Mouse (Mus musculus) heart, adult 9 months (tissue): ENCODE measurements around the gene Fads1.

Experiments used
- DNase-seq, 2 experiments: peaks; one replicate each; pipeline ENCODE4 v3.0.0; 2022; ENCODE audit warnings: low spot score in 2 of 2

Fads1 gene

DNA sequence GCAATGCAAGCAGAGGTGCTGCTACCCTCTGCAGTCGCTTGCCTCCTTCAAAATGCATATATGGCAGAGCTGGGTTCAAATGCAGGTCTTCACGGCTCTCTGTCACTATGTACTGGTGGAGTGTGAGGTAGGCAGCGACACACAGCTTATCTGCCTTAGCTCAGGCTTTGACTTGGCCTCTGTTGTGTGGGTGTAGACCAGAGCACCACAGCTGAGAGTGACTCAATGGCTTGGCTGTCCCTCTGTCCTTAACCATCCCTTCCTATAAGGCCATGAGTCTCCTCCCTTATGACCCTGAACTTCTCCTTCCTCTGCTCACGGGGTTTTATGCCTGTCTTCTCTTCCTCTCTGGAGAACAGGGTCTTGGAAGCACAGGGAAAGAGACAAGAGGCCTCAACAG, 28.2 kb downstream of the Fads1 start:
- no peak for DNase-seq

DNA sequence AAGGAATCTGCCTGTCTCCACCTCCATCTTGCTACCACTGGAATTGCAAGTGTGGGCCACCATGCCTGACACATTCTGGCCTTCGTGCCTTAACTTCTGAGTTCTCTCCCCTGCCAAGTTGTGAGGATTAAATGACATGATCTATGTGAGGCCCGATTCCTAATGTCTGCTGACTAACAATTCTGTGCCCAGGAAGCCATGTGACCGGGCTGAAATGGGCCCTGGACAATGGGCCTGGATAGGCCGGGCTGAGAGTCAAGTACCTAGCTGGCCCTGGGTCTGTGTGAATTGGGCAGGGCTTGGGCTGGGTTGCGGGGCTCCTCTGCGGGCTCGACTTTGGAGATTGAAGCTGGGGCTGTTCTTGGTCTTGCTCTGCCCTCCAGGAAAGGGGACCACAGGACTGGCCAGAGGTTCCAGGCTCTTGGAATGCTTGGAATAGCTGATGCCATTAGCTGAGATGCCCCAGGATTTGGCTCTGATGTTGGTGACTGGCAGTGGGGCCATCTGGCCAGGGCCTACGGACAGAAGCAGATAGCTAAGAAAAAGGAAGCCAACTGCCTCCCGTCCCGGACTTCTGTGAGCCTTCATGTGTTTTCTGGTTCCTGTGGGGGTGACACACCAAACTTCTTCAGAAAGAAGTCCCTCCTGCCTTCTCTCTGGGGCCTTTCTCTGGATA, 31.2 kb downstream of the Fads1 start:
- peak; percentile 53 to 64 for DNase-seq

DNA sequence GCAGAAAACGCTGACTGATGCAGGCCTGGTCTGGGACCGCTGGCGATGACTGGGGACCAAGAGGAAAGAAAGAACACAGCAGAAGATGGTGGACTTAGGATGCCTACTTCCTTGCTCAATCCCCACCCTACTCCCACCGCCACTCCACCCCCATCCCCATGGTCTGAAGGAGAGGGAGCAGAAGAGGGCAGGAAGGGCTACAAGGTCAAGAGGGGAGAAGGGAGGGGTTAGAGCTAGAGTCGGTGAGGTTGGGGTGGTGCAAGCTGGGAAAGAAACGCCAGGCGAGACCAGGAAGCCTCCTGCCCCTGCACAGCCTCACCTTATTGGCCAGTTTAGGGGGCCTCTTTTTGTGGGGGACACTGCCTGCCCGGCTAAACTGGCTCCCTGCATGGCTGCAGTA, 33.4 kb downstream of the Fads1 start:
- no peak for DNase-seq

DNA sequence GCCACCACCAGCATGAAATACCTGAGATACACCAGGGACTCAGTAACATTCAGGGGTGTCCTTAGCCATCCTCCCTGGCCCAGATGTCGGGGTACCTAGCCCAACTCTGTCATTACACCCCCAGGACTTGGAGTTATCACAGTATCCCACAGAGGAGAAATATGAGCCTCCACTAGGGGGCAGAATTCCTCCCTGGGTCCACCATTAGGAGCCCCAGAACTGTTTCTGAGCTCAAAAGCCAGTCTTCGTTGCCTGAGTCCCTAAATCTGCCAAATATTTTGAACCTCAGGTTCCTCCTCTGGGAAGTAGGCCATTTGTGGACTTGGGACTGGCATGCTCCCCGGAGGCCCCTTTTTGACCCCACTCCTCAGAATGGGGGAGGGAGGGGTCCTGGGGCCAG, 36.4 kb downstream of the Fads1 start:
- DNase-seq: peak in 1 of 2 experiments; percentile 20

DNA sequence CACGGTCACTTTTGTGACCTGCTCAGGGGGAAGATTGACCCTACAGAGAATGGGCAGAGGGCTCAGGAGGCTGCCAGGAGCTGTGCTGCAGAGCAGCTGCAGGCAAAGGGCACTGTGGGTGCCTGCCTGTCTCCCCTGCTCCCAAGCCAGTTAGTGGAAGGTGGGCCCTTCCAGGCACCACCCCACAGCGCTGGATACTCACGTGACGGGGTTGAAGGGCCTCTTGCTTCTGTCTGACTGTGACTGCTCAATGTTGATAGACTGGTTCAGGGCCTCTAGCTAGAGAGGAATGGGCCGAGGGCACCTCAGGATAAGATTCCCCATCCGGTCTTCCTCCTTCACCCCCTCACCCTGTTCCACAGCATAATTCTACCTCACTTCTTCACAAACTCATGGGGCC, 36.9 kb downstream of the Fads1 start:
- DNase-seq: no peak

DNA sequence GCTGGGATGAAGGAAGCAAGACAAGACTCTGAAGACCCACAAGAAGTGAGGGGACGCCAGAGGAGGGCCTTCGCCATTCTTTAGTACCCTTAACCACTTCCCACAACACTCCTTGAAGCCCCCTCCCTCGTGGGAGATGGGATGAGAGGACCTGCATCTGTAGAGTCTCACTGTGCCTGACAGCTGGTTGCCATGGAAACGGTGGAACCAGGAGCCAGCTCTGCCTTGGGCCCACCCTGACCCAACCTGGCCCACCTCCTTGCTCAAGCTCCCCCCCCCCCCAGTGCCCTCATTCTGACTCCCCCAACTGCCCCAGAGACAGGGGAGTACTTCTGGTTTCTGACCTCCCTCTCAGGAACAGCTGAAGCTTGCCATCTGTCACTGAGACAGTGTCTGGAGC, 38.9 kb downstream of the Fads1 start:
- DNase-seq: no peak

DNA sequence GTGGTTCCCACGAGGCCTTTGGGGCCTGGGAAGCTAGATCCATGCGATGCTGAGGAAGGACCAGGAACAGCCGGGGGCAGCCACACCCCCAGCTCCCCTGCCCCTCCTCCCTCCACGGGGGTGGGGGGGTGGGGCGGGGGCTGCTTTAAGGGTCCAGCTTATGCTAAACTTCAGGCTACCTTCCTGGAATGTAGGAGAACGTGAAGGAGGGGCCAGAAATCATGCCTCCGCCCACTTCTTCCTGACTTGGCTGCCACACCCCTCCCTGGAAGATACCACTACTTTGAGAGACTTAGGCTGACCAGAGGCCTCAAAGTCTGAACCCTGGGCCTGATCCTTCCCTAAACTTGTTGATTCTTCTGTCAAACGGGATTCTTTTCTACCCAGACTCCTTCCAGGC, 40.0 kb downstream of the Fads1 start:
- DNase-seq: no peak

DNA sequence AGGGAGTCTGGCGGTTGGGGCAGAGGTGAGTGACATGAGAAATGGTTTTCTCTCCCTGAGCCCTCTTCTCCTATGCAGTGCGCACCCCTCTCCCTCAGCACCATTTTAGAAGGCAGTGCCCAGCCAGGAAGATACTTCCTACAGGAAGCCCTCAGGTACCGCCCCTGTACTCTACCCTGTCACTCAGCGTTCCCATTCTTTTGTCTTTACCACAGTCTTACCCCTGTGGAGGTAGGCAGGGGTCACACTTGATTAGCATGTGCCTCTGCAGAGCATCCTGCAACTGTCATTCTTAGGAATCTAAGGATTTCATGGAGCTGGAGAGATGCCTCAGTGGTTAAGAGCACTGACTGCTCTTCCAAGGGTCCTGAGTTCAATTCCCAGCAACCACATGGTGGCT, 40.9 kb downstream of the Fads1 start:
- DNase-seq: no peak

DNA sequence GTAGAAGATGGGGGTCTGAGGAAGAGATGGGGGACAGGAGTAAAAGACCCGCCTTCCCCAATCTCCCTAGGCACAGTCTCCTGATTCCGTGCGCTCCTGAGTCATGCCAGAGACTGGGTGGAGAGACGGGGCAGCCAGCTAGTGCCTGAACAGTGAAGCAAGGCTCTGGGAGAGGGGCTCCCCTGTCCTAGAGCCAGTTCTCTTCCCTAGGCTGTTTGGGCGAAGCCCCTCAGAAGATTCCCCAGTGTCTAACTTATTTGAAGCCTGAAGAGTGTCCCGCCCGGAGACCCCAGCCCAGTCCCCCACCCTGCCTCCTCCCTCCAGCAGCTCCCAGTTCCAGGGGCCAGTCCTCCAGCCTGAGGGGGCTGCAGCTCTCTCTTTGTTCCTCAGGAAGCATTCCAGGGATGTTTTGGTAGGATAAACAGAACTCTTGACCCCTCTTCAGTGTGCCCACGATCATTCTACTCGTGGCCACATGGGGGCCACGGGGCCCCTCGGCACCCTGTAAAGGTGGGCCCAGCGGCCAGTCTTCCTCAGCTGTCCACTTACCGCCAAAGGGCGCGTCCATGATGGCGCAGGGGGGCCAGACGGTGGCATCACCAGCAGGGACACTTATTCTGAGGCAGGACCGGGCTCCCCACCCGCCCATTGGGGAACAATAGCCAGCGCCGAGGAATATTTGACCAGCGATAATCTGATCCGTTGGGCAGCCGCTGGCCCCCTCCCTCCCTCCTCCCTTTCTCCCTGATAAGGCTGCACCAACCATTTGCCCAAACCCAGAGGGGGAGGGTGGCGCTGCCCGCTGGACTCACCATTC, 42.2 kb downstream of the Fads1 start:
- no peak for DNase-seq

DNA sequence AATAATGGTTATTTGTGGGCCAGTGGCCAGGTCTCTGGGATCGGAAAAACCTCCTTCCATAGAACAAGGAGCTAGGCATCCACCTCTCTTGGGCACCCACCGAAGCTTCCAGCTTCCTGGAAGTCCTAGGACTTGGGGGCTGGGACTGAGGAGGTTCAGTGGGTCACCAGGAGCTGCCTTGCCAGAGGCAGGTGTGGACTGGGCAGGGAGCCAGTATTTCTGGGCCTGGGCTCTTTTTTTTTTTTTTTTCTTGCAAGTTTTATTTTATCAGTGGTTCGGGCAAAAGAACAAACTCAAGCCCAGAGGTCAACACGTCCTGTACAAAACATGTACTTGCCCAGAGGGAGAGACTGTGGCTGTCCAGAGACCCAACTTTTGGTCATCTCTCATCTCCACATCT, 43.1 kb downstream of the Fads1 start:
- no peak for DNase-seq

DNA sequence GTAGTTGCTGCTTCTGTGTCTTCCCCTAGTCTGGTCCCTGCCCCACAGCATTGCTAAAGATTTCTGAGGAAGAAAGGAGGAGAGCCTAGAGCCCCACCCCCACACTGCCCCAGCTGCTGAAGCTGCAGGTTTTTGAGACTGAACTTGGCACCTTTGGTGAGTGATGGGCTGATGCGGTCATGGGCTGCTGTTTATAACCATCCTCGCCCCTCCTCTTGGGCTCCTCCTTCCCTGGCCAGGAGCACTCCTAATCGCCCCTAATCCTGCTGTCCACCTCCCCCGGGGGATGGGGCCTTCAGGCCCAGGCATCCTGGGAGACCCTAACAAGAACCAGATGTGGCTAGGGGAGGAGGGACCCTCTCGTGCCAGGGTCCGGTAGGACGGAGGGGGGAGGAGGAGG, 48.3 kb downstream of the Fads1 start:
- DNase-seq: no peak

DNA sequence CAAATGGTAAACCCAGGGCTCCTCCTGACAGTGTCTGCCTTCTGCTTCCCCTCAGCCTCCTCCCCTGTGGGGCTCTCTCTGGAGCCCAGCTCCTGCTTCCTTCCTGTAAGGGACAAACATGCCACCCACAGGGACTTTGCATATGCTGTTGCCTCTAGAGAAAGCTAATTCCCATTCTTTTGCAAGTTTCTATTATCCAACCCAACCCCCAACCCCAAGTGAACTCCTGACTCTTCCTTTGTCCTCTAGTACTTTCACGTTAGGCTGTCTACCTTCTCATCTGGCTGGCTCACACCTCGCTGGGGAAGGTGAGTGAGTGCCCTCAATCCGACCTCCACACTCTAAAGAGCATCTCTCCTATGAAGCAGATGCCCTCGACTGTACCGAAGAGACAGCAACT, 49.2 kb downstream of the Fads1 start:
- no peak for DNase-seq

DNA sequence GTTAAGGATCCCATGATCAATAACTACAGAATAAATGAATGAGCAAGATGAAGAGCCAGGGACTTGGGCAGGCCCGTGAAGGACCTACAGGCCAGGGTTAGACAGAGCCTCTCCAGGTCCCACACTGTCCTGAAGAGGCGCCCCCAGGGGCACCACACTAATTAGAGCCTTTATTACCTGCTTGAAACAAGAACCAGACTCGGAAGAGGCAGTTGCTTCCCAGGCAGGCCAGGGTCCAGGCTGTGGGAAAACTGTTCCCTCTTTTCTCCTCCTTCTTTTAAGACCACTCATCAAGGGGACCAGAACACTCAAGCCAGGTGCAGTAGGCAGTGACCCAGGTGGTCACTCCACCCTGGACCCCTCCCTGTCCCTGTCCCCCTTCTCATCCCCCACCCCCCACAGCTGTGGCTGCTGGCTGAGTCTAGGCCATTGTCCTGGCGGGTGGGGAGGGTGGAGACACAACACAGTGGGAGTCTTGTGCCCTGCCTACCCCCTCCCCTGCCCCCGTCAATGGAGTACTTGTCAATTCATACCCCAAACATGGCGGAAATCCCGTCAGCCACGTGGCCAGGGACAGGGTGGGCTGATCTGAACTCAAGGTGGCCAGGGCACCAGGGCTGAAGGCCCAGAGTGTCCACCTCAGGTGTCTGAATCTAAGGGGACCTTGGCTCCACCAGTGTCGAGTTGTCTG, 49.8 kb downstream of the Fads1 start:
- no peak for DNase-seq

DNA sequence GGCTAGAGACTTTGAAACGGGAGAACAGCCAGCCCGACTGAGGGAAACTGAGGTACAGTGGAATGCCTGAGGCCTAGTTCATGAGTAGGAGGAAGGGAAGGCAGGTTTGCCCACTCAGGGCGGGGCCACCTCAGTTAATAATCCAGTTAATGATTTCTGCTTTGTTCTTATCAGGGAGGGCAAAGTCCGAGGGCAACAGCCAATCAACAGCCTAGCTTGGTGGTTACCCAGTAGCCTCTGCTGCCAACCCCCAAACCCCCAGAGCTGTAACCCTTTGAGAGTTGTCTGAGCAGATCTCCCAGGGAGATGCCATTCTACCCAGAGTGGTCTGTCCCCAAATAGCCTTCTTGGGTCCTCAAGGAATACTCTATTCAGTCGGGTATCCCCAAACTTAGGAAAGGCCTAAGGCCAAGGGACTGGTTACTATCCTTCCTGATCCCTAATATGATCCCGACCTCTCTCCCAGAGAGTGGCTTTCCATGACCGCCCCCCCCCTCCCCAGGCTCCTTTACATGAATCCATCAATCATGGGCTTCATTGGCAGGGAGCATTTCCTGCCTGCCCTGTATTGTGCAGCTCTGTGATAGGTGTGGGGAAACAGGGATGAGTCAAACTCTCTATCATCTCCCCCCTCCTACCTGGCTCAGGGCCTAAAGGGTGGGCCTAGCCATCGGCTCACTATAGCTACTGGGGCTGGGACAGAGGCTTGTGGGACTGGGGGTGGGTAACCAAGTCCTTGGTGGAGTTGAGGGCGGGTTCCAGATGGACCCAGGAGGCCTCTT, 53.3 kb downstream of the Fads1 start:
- DNase-seq: no peak

DNA sequence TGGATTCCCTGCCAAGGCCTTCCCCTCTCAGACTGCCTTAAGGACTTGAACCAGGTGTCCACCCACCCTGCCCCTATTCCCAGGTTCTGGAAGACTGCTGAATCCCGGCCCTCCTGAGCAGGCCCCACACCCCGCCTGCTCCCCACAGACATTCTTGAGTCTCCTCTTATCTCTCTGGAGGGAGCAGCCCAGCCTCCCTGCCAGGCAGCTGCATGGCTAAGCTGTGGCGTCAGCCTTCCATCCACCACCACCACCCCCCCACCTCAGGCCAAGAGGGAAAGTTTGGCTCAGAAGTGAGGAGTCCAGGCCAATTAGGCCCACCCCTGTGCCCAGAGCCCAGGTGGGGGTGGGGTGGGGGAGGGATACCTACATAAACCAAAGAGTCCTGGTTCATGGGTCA, 55.8 kb downstream of the Fads1 start:
- DNase-seq: no peak

DNA sequence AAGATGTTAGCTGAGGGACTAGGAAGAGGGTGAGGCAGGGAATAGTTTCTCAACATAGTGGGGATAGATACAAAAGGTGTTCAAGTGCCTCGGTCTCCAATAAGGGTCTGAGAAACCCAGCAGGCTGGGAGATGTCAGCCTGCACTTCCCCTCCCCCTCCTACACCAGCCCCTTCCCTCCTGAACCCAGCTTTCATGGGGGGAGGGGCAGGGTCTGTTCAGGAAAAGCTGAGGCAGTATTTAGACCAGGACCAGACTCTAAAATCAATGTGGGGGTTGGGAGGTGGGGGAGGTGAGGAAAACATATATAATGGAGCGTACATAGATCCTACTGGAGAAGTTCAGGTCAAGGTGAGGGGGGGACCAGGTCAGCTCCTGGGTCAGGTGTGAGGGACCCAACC, 56.7 kb downstream of the Fads1 start:
- DNase-seq: no peak

DNA sequence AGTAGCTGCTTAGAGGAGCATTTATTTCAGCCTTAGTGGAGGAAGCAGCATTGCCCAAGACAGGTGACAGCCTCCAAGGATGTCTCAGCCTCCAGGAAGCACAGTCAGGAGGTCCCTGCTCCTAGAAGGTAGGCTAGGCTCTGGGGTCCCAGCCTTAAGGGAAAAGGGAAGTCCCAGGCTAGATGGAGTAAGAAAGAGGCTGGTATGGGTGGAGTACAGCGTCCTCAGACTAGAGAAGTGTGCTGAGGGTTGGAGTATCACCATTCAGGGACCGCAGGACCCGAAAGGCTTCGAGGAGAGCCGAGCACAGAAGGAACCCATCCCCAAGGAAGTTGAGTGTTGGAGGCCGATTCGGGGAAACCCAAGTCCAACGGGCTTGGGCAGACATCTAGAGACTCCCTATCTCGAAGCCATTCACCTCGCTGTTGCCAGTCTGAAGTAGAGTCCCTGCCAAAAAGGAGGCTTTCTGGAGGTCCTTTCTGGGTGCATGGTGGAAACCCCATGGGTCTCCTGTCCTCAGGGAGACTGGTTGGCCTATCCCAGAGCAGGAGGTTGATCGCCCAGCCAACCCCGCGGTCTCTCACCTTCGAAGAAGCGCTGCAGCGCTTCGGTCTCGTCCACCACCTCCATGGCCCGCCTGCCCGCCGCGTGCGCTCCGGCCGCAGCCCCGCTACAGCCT, 57.4 kb downstream of the Fads1 start:
- no peak for DNase-seq

DNA sequence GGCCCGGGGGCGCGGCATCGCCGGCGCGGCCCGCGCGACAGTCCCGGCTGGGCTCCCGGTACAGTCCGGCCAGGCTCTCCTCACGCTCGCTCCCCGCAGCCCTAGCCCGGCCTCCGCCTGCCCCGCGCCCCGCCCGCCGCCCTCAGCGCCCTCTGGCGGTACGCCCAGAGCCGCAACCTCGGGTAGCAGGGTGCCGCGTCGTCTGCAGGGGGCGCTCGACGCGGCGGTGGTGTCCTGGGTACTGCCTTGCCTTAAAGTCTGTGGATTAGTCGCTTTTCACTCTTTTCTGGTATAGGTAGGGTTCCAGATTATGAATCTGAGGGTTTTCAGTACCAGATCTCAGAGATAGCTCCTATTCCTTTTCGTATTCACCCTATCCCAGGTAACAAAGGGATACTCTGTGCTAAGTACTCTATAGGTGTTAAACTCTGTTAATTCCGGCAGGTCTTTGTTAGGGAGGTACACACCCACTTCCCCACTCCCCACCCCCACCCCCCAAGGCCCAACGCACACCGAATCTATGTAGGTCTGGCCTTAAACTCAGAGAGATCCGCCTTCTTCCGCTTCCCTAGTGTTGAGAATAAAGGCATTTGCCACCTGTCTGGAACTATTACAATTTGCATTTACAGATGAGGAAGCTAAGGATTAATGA, 58.1 kb downstream of the Fads1 start, which contains the start of gene Myrf:
TSS of gene Myrf (minus strand) at position 95 of the 652 bp plus-strand sequence.
- DNase-seq: peak; percentile 60

DNA sequence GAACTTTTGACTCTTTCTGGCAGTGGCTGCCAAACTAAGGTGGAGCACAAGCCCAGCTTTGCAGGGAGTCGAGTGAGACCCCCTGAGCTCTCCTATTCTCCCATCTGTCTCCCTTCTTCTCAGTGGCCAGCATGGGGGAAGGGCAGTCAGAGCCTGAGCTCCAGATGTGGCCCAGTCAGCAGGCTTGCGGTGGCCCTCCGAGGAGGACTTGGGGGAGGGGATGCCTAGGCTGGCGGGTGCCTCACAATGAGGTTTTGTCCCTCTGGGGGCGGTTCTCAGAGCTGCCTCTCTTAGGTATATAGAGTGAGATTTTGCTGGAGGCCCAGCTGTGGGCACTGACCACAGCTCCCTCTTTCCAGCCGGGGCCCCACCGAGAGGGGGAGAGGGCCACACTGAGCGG, 60.2 kb downstream of the Fads1 start:
- DNase-seq: no peak

DNA sequence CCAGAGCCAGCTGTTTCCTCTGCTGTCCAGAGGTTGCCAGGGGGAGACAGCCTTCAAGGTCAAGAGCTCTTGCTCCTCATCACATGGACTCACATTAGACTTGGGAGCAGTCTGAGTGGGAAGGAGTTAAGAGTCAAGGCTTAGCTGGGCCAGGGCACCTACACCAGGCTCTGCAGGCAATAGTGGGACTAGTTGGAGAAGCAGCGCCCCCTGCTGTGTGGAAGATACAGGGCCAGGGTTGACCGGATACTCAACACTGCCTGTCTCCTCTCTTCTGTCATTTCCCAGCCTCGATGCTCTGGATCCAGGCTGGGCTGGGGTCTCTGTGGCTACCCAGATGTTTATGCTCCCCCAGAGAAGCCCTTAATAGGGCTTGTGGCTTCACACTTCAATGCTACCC, 61.5 kb downstream of the Fads1 start:
- DNase-seq: peak in 1 of 2 experiments; percentile 19
